Mouse (Mus musculus): ENCODE measurements at regions not wholly inside any gene's neighbourhood (a gene's known extent, or its start where the extent isn't known, plus 50 kb on each side); places are given as distances from the start of the nearest gene placed in this dataset.

DNA sequence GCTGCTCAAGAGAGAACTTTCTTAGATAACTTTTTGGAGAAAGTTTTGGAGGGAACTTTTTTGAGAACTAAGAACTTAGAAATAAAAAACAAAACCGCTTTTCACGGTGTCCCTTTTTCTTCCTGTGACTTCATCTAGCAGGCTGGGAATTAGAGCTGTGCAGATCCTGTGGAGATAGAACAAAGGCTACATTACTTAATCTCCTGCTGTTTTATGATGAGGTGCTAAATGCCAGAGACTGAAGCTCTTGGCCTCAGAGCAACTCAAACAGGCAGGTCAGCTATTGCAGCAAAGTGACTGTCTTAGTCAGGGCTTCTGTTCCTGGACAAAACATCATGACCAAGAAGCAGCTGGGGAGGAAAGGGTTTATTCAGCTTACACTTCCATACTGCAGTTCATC lies 157.3 kb downstream of the Pth2r start:
- no peaks in the 10 kb centered on the region for H3K4me1 ChIP-seq (ENCODE audit: insufficient read depth, low read length)
- no peak overlapping the region for H3K27ac ChIP-seq (ENCODE audit: low read length)
- WGBS, result 76% methylated on average over 2 of the region's 2 CpGs

DNA sequence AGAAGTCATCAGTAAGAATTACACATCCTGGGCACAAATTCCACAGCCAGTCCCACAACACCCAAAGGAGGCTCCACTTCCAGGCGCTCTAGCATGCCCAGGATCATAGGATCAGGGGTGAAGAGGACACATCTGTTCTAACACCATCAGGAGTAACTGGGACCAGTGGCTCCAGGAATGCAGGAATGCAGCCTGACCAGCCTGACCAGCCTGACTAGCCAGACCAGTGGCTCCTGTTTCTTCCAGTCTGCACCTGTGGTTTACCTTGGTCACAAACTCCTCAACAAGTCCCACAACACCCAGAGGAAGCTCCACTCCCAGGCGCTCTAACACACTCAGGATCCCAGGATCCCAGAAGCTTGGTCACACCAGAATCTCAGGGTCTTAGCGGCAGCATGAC lies 158.3 kb downstream of the Pth2r start:
- Histone ChIP-seq H3K4me3 (ENCODE audit: low read length) (no peak overlapping the region), H3K4me1 (ENCODE audit: insufficient read depth, low read length) (no peaks in the 10 kb centered on the region), H3K4me2 (replicated peaks; ENCODE audit: low read depth, low read length) (no peak overlapping the region), H3K36me3 (ENCODE audit: insufficient read depth, low read length) (no peaks in the 10 kb centered on the region), H3K27me3 (ENCODE audit: insufficient read depth, low read length) (no peaks in the 10 kb centered on the region), H3K27ac (ENCODE audit: low read length) (no peak overlapping the region), H3K9me3 (ENCODE audit: low read length) (no peaks in the 10 kb centered on the region), H3K9ac (replicated peaks; ENCODE audit: low read length) (no peak overlapping the region)
- WGBS, result 87% methylated on average over 3 of the region's 3 CpGs
- peak; percentile 73; the same call in 1 of the 2 replicates for ATAC-seq (ENCODE audit: low FRiP score, low TSS enrichment)

More for the DNA sequence above, 157.3 kb downstream of the Pth2r start:
- Histone ChIP-seq H3K36me3 (ENCODE audit: insufficient read depth, low read length) (no peaks in the 10 kb centered on the region), H3K4me3 (ENCODE audit: low read length) (no peak overlapping the region), H3K27me3 (ENCODE audit: insufficient read depth, low read length) (no peaks in the 10 kb centered on the region), H3K4me2 (replicated peaks; ENCODE audit: low read depth, low read length) (no peak overlapping the region), H3K9me3 (ENCODE audit: low read length) (no peaks in the 10 kb centered on the region), H3K9ac (replicated peaks; ENCODE audit: low read length) (no peak overlapping the region)
- no peak for ATAC-seq (ENCODE audit: low FRiP score, low TSS enrichment)
